Mouse (Mus musculus) monocyte, adult 2 months (primary cell): Measurements from ENCODE around the gene Tfeb.
A peak's percentile ranks its signal among the peaks of the same experiment; 100 is the strongest.

Source experiments
- DNase-seq, 2 experiments: peaks; one replicate each; pipeline ENCODE4 v3.0.0; 2022; ENCODE audit warnings: low spot score in 2 of 2, low read depth in 1 of 2

Gene Tfeb

DNA sequence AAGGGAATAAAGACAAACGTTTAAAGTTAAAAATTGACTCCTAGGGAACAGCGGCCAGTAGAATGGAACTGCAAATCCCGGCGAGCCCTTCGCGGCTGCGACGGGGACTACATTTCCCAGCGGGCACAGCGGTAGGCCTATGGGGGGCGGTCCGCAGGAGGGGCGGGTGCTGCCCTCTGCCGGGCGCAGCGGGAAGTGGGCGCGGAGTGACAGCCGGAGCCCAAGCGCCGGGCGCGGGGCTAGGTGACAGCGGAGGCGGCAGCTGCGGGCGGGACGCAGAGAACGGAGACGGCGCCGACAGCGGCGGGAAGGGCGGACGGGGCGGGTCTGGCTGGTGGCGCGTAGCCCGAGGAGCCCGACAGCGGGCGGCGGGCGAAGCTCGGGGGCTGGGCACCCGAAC is at the start of gene Tfeb:
Gene Tfeb, plus strand, starts transcription at position 175 of the 400 bp plus-strand sequence.
- DNase-seq = peak; percentile 89 to 95

- peak; percentile 74 to 85 for DNase-seq
These were observed 49.2 kb upstream of the Tfeb start for GRCm38 (mm10) chr17:47687409-47688343.

DNA sequence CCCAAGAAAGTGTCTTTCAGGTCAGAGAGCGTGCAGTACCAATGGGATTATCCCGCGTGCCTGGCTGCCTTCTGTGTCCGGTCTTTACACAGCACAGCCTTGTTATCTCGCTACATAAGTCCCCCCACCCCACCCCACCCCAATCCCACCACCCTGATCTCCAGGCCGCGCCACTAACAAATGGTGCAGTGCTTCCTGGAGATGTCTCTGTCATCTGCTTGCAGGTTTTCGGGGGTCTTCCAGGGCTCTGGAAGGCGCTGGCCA is 48.6 kb upstream of the Tfeb start, which contains the start of gene Tomm6:
Gene Tomm6, minus strand, starts transcription at position 43 of the 264 bp plus-strand sequence.
- no peak for DNase-seq

DNA sequence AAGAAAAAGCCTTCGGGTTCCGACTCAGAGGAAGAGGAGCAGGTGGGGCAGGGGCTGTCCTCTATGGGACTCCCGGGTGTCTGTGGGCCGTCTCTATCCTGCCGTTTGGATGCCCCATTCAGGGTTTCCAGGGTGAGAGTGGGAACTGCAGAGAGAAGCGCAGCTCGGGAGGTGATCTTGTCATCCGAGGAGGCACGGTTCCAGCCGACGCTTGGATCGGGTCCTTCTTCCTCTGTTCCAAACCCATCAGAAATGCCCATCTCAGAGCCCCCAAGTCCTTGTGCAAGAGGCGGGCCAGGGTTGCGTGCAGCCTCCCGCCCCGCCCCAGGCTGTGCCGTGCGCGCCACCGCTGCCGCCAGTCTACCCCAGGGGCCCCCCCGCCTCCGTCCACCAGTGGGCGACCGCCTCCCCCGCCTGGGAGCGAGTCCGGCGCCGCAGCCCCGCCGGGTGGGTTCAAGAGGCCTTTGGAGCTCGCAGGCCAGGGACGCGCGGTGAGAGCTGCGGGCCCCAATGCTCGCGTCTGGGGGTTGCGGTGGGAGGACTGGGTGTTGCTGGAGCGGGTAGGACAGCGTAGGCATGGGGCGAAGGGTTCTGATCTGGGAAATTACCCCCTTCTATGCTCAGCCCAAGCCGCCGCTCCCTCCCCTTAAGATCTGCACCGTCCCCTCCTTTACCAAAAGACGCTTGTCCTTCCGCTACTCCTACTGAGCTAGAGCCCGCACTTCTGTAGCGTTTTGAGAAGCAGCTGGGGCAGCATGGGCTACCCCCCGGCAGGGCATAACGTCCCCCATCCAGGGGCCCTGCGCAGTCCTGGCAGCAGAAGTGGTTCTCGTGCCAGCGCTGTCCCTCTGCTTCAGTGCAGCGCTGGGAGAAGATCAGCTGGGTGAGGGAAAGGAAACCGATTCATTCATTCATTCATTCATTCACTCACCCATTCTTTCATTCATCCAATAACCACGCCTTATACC is 47.9 kb upstream of the Tfeb start, which contains the start of gene Frs3:
Gene Frs3, plus strand, starts transcription at position 423 of the 968 bp plus-strand sequence.
- no peak for DNase-seq

DNA sequence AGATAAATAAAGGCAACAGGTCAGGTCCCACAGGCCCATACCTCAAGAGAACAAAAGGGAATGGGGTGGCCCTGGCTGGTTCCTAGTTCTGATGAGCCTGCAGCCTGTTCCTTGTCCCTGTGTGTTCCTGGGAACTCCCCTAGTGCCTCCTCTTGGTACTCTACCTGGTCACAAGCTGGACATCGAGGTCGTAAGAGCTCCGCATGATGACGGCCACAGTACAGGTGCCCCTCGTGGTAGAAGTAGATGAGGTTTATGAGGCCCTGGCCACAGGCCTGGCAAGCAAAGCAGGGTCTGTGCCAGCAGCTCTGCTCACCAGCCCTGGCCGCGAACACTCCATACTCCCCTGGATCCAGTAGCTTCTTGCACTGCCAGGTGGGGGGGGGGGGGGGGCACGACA is 46.9 kb upstream of the Tfeb start:
- DNase-seq = no peak

DNA sequence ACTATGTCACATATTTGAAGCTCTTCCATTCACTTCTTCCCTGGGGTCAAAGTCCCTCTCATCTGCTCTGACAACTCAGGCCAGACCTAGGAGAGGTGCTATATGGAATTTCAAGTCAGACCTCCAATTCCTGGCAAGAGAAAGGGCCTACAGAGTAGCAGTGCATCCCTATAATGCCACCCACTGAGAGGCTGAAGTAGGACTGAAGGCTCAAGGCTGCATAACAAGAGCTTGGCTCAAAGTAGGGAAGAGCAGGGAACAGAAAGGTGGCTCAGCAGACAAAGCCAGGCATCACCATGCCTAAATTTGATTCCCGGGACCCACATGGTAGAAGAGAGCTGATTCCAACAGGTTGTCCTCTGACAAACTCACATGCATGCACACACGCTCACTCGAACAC is 45.2 kb upstream of the Tfeb start:
- DNase-seq = no peak

DNA sequence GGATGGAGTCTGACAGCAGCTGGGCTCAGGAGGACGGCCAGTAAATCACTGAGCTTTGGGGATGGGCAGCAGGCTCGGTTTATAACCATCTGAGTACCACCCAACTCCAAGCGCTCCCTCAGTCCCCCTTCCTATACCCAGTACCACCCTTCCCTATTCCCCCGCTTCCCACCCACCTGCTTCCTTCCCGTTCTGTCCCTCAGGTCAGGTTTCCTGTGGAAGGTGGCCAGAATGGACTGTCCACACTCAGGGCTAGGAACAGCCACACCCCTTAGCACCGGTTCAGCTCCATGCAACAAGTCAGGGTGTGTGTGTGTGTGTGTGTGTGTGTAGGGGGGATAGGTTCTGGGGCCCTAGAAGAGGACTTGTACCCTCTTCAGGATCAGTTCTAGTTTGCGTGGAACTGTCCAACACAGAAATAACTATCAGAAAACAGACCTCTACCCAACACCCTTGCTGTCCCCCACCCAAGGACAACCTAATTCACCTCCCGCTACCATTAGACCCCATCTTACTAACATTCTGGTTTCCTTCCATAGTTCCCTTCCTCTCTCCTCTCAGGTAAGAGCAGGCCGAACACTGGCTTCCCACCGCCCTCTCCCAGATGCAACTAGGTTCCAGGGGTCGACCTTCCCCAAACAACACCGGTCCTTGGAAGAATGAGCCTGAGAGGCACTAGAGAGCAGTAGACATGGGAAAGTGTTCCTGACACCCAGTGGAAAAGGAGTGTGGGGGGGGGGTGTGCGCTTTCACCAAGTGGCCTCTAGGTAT is 43.0 kb upstream of the Tfeb start:
- DNase-seq = no peak

DNA sequence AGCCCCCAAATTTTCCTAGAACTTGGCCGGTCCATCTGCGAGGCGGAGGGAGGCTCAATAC is 42.6 kb upstream of the Tfeb start, which contains the start of gene Gm21981:
Gene Gm21981, minus strand, starts transcription at position 14 of the 61 bp plus-strand sequence.
- no peak for DNase-seq

DNA sequence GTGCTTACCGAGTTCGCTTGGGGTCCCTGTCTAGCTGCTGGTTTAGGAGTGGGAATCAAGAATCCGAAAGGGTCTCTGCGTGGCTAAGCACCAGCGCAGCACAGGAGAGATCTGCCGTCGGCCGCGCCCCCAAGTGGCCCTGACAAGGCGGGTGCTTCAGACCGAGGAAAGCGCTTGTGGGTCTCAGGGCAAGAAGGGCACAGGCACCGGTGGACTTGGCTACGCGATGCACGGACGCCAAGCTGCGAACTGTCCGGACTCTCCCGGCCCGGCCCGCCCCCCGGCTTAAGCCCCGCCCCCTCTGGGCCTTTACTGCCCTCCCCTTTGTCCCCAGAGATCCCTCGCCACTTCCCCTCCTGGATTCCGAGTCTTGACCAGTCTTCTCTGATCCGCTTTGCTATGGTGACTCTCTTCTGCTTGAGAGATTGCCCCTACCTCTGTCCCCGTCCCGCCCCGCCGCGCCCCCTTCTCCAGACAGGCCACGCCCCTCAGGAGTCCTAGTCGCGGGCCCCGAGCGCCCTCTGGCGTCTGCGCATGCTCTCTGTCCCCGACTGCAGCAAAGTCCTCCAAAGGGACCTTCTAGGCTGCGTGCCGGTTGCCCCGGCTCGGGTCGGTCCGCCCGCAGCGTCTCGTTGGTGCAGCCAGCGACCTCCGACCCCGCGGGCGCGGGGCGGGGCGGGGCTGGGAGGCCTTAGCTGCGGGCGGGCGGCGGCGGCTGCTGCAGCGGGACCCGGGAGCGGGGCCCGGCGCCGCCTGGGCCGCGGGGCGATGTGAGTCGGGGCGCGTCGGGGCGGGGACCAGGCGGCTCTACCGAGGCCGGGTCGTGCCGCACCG is 42.1 kb upstream of the Tfeb start, which contains the start of gene Prickle4:
Gene Prickle4, minus strand, starts transcription at position 234 of the 834 bp plus-strand sequence.
- DNase-seq = peak; percentile 76 to 92

- no peak for DNase-seq
These were observed 41.5 kb upstream of the Tfeb start for GRCm38 (mm10) chr17:47695337-47695710.

- no peak for DNase-seq
These were observed 38.7 kb upstream of the Tfeb start for GRCm38 (mm10) chr17:47698156-47698555.

- DNase-seq = no peak
These were observed 37.8 kb upstream of the Tfeb start for GRCm38 (mm10) chr17:47699055-47699454.

DNA sequence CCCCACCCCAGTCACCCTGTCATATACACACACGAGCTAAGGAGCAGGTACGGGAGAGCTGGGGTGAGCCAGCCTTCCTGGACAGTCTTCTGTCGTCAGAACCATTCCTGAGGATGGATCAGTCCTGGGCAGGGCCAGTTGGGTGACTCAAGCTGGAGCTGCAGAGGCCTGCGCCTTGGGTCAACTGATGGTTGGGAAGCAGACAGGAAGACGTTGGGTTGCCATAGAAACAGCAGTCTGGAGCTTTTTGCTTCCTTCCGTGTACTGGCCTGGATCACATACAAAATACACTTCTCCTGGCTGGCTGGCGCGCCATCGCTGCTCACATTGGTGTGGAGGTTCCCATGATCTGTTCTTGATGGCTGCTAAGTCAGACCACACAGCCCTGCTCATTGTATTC is 35.0 kb upstream of the Tfeb start:
- DNase-seq = no peak

- DNase-seq = no peak
These were observed 34.1 kb upstream of the Tfeb start for GRCm38 (mm10) chr17:47702548-47703345.

DNA sequence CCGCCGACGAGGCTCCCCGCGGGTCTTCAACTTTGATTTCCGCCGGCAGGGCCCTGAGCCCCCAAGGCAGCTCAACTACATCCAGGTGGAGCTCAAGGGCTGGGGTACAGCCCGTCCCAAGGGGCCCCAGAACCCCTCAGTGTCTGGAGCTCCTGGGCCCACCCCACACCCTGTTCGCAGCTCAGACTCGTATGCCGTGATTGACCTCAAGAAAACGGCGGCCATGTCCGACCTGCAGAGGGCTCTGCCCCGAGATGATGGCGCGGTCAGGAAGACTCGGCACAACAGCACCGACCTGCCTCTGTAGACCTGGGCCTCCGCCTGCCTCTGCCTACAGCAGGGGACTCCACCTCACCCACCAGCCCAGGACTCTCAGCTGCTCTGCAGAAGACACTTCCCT is 33.3 kb upstream of the Tfeb start:
- DNase-seq = no peak

DNA sequence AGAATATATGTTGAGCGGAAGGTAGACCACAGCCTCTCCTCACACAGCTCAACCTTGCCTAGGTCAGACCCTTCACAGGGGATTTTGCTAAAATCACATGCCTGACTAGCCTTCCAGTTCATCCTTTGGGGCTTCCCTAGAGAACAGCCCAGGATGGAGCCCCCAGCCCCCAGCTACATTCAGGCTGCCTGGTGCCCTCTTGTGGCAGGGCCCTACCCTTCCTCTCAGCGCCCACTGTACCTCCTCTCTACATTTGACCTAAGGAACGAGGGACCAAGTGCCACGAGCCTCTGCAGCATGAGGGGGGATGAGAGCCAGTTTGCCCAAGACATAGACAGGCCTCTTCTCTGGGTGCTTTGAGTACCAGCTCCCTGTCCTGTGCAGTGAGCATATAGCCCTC is 32.1 kb upstream of the Tfeb start:
- no peak for DNase-seq

DNA sequence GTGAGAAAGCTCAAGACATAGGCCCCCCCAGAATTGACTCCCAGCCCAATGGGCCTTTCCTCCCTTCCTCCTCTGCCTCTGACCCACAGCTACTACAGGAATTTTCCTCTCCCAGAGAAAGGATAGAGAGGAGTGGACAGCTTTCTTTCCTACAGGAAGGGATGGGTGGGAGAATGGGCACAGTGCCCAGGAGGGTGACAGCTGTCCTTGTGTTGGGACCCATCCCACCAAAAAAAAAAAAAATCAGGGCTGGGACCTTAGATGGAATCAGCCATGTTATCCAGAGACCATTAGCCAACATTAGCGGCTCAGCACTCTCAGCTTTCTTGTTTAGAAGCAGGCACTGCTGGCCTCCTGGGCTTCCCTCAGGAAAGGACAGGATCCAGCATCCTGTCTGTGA is 30.6 kb upstream of the Tfeb start:
- DNase-seq = no peak

GRCm38 (mm10) chr17:47707961-47708360 is 28.9 kb upstream of the Tfeb start:
- DNase-seq = no peak

DNA sequence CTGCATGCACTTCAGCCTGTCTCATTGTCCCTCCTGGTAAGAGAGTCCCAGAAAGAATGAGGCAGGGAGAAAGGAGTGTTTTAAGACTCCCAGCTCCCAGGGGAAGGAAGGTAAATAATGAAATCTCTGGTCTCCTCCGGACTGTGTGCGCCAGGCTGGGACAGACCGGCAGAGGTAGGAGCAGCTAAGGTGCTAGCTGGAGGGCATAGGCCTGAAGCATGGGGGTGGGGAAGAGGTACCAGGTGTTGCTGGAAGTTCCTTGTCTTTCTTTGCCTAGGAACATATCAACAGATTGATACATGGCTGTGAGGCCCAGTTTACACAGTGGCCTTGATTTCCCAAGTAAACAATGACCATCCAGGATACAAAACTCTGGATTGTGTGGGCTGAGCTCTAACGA is 27.9 kb upstream of the Tfeb start:
- no peak for DNase-seq

DNA sequence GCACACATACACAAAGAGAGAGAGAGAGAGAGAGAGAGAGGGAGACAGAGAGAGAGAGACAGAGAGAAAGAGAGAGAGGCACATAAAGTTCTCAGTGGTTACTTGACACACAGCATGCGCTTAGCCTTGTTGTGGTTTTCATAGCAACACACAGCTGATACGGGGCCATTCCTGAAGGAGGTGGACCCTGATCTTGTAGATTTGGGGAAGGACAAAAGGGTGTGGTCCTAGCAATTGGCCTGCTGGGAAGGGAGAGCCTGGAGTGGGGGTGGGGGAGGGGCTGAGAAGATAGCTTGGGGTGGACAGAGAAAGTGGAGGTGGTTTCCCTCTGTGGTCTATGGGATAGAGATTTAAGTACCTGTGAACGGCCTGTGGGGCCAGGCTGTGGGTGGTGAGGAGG is 26.8 kb upstream of the Tfeb start:
- no peak for DNase-seq
